Mouse (Mus musculus) heart, adult 2 months (tissue): ENCODE data around the gene Cct2.

Experiments
- CTCF ChIP-seq: fragments of 200-600 bp; IDR thresholded peaks from 2 replicates; pipeline ENCODE4 v1.8.1; 2022; ENCODE audit warnings: antibody characterized with exemption, mild to moderate bottlenecking, moderate library complexity
- POLR2A ChIP-seq: fragments of 200-500 bp; IDR thresholded peaks from 2 replicates; pipeline ENCODE4 v1.6.1; 2011; ENCODE audit warnings: mild to moderate bottlenecking, low read depth, low read length, control low read depth; ENCODE audit not compliant: insufficient read depth

- TF ChIP-seq CTCF (no peak), POLR2A (no peak)
Observed at GRCm38 (mm10) chr10:117021020-117021754, 42.4 kb downstream of the Cct2 start.
